Mouse (Mus musculus) left cerebral cortex, postnatal 4 days (tissue): ENCODE data around the gene Ptprj. TPM values are rescaled to one million over a fixed set of nuclear protein-coding genes. Genes with fewer than 3 reads are reported as not detected.
"Not testable (repeated sequence)": the region's sequence is repeated elsewhere in the genome, so short reads cannot be mapped to it uniquely, and the experiment has no call there.

Source experiments
- DNase-seq: peaks from one replicate; pipeline ENCODE4 v3.0.0-alpha.2; 2022
- intact Hi-C: fragments of 180-260 bp; cut with DNase I; formaldehyde crosslinking; loops from one replicate; pipeline ENCODE4 v1.15.1; 2025
- total RNA-seq, 2 experiments: library from RNA; stranded (reverse); gene quantifications; 2 replicates each; pipeline ENCODE4 v1.2.3; 2021

The Ptprj gene
- total RNA-seq, 2 experiments from 2014 or later = 50.8 to 51.2 TPM

DNA sequence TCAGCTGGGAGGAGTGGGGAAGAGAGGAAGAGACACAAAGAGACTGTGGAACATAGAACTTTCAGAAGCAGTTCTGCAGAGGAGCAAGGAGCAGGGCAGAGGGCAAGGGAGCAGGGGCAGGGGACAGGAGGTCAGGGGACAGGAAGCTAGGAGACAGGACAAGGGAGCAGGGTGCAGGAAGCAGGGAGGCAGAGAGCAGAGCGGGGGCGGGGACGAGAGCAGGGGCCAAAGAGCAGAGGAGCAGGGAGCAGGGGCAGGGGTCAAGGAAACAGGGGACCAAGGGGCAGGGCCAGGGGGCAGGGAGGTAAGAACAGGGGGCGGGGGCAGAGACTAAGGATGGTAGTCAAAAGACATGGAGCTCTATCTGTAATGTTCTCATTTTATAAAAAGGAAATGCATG is 138.6 kb downstream of the Ptprj start:
- intact Hi-C loops = not testable (repeated sequence)

DNA sequence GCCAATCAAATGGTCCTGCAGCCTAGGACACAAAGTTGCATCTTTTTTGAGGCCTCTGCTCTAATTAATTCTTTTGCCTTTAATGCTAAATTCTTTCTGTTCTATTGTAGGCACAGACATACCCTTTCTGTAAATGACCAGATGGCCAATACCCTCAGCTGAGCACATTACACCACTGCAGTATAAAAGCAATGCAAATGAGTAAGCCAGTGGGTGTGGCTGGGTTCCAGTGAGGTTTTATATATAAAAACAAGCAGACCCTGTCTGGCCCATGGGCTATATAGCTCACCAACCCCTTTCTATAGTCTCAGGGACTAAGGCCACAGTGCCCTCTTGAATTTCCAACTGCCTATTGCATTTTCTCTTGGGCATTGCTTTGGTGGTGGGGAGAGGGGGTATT is 140.3 kb downstream of the Ptprj start:
- DNase-seq, intact Hi-C loops: not testable (repeated sequence)

More for the DNA sequence above, 138.6 kb downstream of the Ptprj start:
- DNase-seq = not testable (repeated sequence)

DNA sequence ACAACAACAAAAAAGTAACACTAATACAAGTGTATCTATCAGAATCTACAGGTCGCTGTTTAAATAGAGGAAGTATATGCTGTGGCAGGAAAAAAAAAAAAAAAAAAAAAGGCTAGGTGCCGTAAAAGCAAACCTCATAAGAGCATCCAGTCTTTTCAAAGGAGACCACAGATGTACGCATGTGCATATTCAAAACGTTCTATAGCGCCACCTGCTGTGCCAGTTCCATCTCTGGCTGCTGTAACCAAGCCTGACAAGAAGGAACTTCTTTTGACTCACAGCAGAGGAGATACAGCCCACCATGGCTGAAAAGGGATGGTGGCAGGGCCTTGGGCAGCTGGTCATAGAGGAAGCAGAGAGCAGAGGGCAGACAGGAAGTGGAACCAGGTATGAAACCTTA is 143.0 kb downstream of the Ptprj start:
- DNase-seq, intact Hi-C loops: not testable (repeated sequence)

DNA sequence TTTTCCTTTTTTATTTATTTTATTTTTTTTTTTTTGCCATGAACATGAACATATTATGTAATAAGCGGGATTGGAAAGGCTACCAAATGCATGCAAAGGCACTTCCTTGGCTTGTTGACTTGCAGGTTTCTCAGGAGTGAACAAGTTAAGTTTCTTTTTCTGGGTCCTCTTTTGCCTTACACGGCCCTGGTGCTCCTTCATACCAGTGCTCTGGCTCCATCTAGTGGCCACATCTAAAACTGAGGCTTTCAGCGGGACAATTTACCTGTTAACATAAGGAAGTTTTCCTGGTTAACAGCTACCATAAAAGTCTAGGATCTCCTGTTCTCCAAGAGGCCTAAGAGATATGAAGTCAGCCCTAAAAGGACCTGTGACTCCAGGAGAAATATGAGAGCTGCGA is 150.7 kb downstream of the Ptprj start:
- intact Hi-C loops, DNase-seq: not testable (repeated sequence)

DNA sequence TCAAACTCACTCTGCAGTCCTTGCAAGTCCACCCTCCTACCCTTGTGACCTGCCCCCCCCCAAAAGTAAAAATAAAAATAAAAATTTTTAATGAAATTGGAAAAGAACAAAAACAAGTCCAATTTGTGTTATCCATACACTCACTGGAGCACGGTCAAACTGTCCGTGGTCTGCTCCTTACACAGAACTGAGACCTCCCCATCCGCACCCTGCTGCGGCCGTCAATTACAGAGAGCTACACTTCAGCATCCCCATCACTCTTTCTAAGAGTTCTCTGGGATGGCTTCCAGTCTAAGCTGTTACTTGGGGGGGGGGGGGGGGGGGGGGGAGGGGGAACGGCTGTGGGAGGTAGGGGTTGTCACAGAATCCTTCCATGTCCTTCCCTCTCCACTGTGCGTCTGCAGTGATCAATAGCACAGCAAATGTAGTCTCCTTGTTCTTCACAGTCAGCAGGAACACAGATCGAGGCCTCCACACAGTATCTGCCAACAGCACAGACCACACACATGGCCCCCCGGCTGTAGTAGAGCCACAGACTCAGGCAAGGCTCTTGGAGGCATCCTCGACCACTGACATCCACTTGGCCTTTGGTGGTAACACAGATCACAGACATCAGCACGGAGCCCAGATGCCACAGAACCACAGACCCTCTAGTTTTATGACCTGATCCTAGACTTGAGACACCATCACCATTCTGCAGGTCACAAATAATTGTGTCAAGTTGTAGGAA is 151.3 kb downstream of the Ptprj start:
- intact Hi-C loops, DNase-seq: not testable (repeated sequence)

DNA sequence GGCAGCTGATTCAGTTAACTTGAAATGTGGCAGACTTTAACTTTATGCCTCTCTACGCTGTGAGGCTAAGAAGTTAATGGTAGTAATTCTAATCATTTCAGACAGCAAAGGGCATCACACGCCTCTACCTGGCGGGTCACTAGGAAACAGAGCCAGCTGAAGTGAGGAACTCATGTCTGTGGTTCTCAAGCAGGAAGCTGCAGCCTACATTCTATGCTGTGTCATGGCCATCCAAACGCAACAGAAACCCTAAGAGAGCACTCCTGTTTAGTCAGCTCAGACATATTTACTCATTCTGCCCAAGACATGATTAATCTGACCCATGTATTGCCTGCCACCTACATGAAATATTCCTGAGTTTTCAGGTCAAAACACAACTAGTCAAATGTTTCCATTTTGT is 155.5 kb downstream of the Ptprj start:
- intact Hi-C loops, DNase-seq: not testable (repeated sequence)

DNA sequence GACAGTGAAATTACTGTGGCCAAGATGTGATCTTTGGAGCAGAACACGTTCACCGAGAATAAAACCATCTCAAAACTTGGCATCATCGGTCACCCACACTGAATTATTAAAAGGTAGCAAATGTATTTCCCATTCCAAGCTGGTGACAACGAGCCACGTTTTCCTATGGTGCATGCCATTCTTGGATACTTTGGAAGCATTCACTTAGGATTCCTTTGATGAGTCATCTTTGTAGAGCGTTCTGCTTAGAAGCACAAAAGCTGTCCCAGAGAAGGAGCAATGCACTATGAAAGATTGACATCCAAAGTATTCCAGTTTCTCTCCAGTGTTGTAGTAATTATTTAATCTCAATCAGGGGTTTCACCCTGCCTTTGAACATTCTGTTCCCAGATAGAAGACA is 158.2 kb downstream of the Ptprj start:
- intact Hi-C loops, DNase-seq: not testable (repeated sequence)

DNA sequence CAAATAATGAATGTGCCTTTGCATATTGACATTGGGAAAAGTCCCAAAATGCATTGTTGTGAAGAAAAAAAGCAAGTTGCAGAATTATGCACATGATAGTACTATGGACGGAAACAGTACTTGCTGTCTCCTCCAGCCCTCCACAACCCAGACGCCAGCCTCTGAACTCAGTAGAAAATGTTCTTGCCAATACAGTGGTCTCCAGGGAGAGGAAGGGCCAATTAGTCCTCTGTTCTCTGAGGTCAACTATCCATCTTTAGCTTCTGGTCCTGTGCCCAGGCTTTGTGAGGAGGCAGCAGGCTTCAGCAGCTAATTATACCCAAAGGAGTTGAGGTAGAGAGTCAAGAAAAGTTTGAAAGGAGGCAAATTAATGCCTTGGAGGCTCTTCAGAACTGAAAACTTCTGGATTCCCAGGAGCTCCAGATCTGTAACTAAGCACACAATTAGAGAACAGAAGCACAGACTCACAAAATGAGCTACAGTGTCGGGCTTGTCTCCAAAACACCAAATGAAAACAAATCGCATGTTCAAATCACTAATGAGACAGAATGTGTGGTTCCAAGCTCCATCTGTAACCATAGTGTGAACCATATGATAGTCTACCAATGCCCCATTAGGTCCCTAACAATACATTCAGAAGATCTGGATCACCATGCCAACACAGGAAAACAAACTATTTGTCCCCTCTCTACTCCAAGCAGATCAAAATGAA is 166.2 kb downstream of the Ptprj start:
- DNase-seq, intact Hi-C loops: not testable (repeated sequence)

DNA sequence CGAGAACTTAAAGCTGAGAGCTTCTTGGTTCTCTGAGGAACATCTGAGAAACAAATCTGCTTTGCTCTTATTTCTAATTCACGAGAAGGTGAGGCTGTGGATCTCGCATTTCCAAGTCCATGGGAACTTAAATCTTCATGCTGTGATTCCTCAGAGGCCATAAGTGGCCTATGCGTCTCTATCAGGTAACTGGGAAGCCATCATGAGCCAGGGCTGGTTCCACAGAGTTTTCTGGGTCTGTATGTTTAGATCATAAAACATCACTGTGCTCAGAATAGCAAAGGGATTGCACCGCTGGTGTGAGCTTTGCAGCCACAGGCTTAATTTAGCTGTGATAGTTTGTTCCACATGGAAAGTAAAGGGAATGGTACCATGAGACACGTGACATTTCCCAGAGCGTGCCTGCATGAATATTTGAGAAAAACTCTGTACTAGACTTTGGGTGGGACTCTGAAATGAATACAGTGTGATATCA is 181.8 kb downstream of the Ptprj start, which contains the start of gene Olfr1274-ps:
Gene Olfr1274-ps (plus strand): TSS at position 51 of the 475 bp plus-strand sequence.
- intact Hi-C loops, DNase-seq: not testable (repeated sequence)

Other genes with a start within 250 kb of the Ptprj start
- not detected for gene Olfr1274-ps, start 182.0 kb downstream of the Ptprj start, total RNA-seq
- 10 to 100 TPM; 26.6 to 29.0 TPM for gene Nup160, start 96.6 kb upstream of the Ptprj start, total RNA-seq
- 100 to 1,000 TPM; 103 to 116 TPM for gene Fnbp4, start 164.7 kb upstream of the Ptprj start, total RNA-seq
- under 1 TPM; 0.36 to 0.66 TPM for gene Agbl2, start 202.1 kb upstream of the Ptprj start, total RNA-seq